Mouse (Mus musculus) heart, adult 2 months (tissue): ENCODE measurements around the gene Psmc3ip. TPM values are rescaled to one million over a fixed set of nuclear protein-coding genes. Genes with fewer than 3 reads are reported as not detected.
A peak's percentile ranks its signal among the peaks of the same experiment; 100 is the strongest.

Source experiments
- DNase-seq, 2 experiments: peaks; one replicate each; pipeline ENCODE4 v3.0.0; 2021
- H3K27ac ChIP-seq: fragments of 200-600 bp; 2 replicates; pipeline ENCODE4 v1.8.1; 2022
- H3K27me3 ChIP-seq: fragments of 200-500 bp; 2 replicates; pipeline ENCODE4 v1.6.1; 2012; ENCODE audit warnings: mild to moderate bottlenecking, low read length, inconsistent platforms, mixed read lengths; ENCODE audit not compliant: control insufficient read depth, insufficient read depth
- H3K36me3 ChIP-seq: fragments of 200-500 bp; 2 replicates; pipeline ENCODE4 v1.6.1; 2012; ENCODE audit warnings: low read length, inconsistent platforms; ENCODE audit not compliant: control insufficient read depth, insufficient read depth
- H3K4me1 ChIP-seq: fragments of 200-500 bp; 2 replicates; pipeline ENCODE4 v1.6.1; 2011; ENCODE audit warnings: low read length; ENCODE audit not compliant: control insufficient read depth, insufficient read depth
- H3K4me3 ChIP-seq: fragments of 200-600 bp; 2 replicates; pipeline ENCODE4 v1.8.1; 2022
- H3K79me2 ChIP-seq: fragments of 200-500 bp; replicated peaks from 2 replicates; pipeline ENCODE4 v1.6.1; 2012; ENCODE audit warnings: mild to moderate bottlenecking, inconsistent platforms, low read length, moderate library complexity, mixed read lengths; ENCODE audit not compliant: control insufficient read depth, insufficient read depth
- H3K9ac ChIP-seq: fragments of 200-500 bp; 2 replicates; pipeline ENCODE4 v1.6.1; 2012; ENCODE audit warnings: low read depth, mild to moderate bottlenecking, control low read depth, inconsistent platforms, low read length, mixed read lengths
- CTCF ChIP-seq: fragments of 200-600 bp; IDR thresholded peaks from 2 replicates; pipeline ENCODE4 v1.8.1; 2022; ENCODE audit warnings: antibody characterized with exemption, mild to moderate bottlenecking, moderate library complexity
- EP300 ChIP-seq: fragments of 200-500 bp; IDR thresholded peaks from 2 replicates; pipeline ENCODE4 v1.6.1; 2011; ENCODE audit warnings: low read depth, low read length, control low read depth; ENCODE audit not compliant: insufficient read depth
- POLR2A ChIP-seq: fragments of 200-500 bp; IDR thresholded peaks from 2 replicates; pipeline ENCODE4 v1.6.1; 2011; ENCODE audit warnings: mild to moderate bottlenecking, low read depth, low read length, control low read depth; ENCODE audit not compliant: insufficient read depth
- WGBS: fragments of 180-500 bp; shearing (Covaris S2); methylation state at CpG from one replicate; pipeline ENCODE4 v1.1.7; 2018; 5-methylcytosine and 5-hydroxymethylcytosine counted together
- intact Hi-C: fragments of 180-260 bp; cut with DNase I; formaldehyde crosslinking; loops from one replicate; pipeline ENCODE4 v1.15.1; 2025
- polyA plus RNA-seq: library from polyadenylated mRNA; depleted of rRNA; stranded (reverse); fragments of >200 nt; gene quantifications from 2 replicates; pipeline ENCODE4 v1.2.3, GENCODE M21; 2012
- total RNA-seq, 2 experiments: library from RNA; stranded (reverse); gene quantifications; 2 replicates each; pipeline ENCODE4 v1.2.3; 2021

Psmc3ip gene
- total and polyA plus RNA-seq, 3 experiments: 1.1 to 2.7 (median 1.6) TPM

GRCm38 (mm10) chr11:101138536-101139181 is 43.4 kb upstream of the Psmc3ip start:
- H3K4me1 ChIP-seq: peaks cover 3% of the 10 kb centered on the region
- WGBS: 30% methylated on average over 15 of the region's 15 CpGs
- no peak for TF ChIP-seq EP300
- TF ChIP-seq POLR2A: no peak
- no peak for TF ChIP-seq CTCF
- no peaks in the 10 kb centered on the region for H3K27me3 ChIP-seq
- no peak for DNase-seq
- 0 out of 2 replicates have a peak overlapping the region, but pooled peaks have one; percentile 29 for H3K9ac ChIP-seq
- H3K36me3 ChIP-seq: no peaks in the 10 kb centered on the region
- intact Hi-C loops: loop anchor here (5.0 kb wide), 1 partner anchor 34 kb away; the partner anchor contains the start of genes Cntnap1 and Plekhh3
- H3K27ac ChIP-seq: no peak overlapping the region
- no peaks in the 10 kb centered on the region for H3K79me2 ChIP-seq
- 0 out of 2 replicates have a peak overlapping the region, but pooled peaks have one; percentile 16 for H3K4me3 ChIP-seq

- intact Hi-C loops: loop anchor here (5.0 kb wide), 1 partner anchor 35 kb away; the partner anchor contains the start of genes Cntnap1 and Plekhh3
- WGBS: 79% methylated on average over 7 of the region's 7 CpGs
- Histone ChIP-seq H3K27me3 (no peaks in the 10 kb centered on the region), H3K9ac (no peak overlapping the region), H3K4me1 (peaks cover 3% of the 10 kb centered on the region), H3K79me2 (no peaks in the 10 kb centered on the region), H3K27ac (no peak overlapping the region), H3K36me3 (no peaks in the 10 kb centered on the region), H3K4me3 (no peak overlapping the region)
- no peak for TF ChIP-seq EP300
- TF ChIP-seq CTCF: no peak
- no peak for TF ChIP-seq POLR2A
- no peak for DNase-seq
These were observed 41.8 kb upstream of the Psmc3ip start for GRCm38 (mm10) chr11:101137000-101137399.

- intact Hi-C loops: no loop called here
- Histone ChIP-seq H3K4me1 (peaks cover 3% of the 10 kb centered on the region), H3K4me3 (no peak overlapping the region), H3K27ac (no peak overlapping the region), H3K36me3 (no peaks in the 10 kb centered on the region), H3K27me3 (no peaks in the 10 kb centered on the region), H3K9ac (no peak overlapping the region), H3K79me2 (no peaks in the 10 kb centered on the region)
- TF ChIP-seq CTCF (no peak), POLR2A (no peak), EP300 (0 out of 2 replicates have a peak, but pooled peaks have one; percentile 75)
- DNase-seq: no peak
- 54% methylated on average over 13 of the region's 13 CpGs for WGBS
These were observed 39.1 kb upstream of the Psmc3ip start for GRCm38 (mm10) chr11:101134217-101134865.

- intact Hi-C loops: no loop called here
- no peaks in the 10 kb centered on the region for H3K79me2 ChIP-seq
- H3K36me3 ChIP-seq: no peaks in the 10 kb centered on the region
- H3K9ac ChIP-seq: no peak overlapping the region
- H3K4me1 ChIP-seq: no peaks in the 10 kb centered on the region; the same call in 1 of the 2 replicates
- TF ChIP-seq CTCF (no peak), EP300 (no peak), POLR2A (no peak)
- H3K4me3 ChIP-seq: no peak overlapping the region
- no peak overlapping the region for H3K27ac ChIP-seq
- whole genome bisulfite sequencing: 43% methylated on average over 12 of the region's 12 CpGs
- DNase-seq: no peak
- H3K27me3 ChIP-seq: no peaks in the 10 kb centered on the region
These were observed 37.8 kb upstream of the Psmc3ip start for GRCm38 (mm10) chr11:101133037-101133436.

- peak; percentile 52 for TF ChIP-seq CTCF
- no peak for TF ChIP-seq POLR2A
- no peak for TF ChIP-seq EP300
- Histone ChIP-seq H3K36me3 (no peaks in the 10 kb centered on the region), H3K27me3 (no peaks in the 10 kb centered on the region), H3K4me1 (no peaks in the 10 kb centered on the region; the same call in 1 of the 2 replicates), H3K4me3 (no peak overlapping the region), H3K27ac (no peak overlapping the region), H3K9ac (no peak overlapping the region), H3K79me2 (no peaks in the 10 kb centered on the region)
- intact Hi-C loops: no loop called here
- WGBS: 89% methylated on average over 6 of the region's 6 CpGs
- DNase-seq: no peak
These were observed 36.5 kb upstream of the Psmc3ip start for GRCm38 (mm10) chr11:101131701-101132100.

GRCm38 (mm10) chr11:101131187-101131586 is 36.0 kb upstream of the Psmc3ip start:
- H3K36me3 ChIP-seq: no peaks in the 10 kb centered on the region
- WGBS: 93% methylated on average over 2 of the region's 2 CpGs
- H3K27ac ChIP-seq: no peak overlapping the region
- H3K4me1 ChIP-seq: no peaks in the 10 kb centered on the region; the same call in 1 of the 2 replicates
- DNase-seq: no peak
- TF ChIP-seq CTCF (no peak), EP300 (no peak), POLR2A (no peak)
- H3K9ac ChIP-seq: no peak overlapping the region
- no peaks in the 10 kb centered on the region for H3K27me3 ChIP-seq
- intact Hi-C loops: no loop called here
- no peak overlapping the region for H3K4me3 ChIP-seq
- H3K79me2 ChIP-seq: no peaks in the 10 kb centered on the region
